Mouse (Mus musculus) right cerebral cortex, postnatal 25 days (tissue): Measurements from ENCODE around the gene Znrf2.
"Not testable (repeated sequence)": the region's sequence is repeated elsewhere in the genome, so short reads cannot be mapped to it uniquely, and the experiment has no call there.

Experiments used
- DNase-seq: peaks from one replicate; pipeline ENCODE4 v3.0.0; 2022

The Znrf2 gene

DNA sequence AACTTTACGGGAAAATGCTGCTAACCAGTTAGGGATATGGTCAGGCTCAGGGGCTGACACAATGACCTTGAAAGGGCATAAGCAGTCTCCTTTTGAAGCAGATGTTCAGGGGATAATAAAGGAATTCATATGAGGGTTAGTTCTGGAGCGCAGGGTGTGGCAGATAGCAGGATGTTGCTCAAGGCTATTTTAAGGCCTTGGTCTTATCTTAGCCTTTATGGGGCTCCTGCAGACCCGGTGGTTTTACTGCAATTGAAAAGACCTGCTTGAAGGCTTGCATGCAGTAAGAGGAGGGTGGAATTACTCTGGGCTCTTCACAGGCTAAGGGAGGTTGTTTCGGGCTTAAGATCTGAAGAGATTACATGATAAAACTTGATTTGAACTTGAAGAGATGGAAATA, 35.1 kb downstream of the Znrf2 start:
- DNase-seq, result no peak

DNA sequence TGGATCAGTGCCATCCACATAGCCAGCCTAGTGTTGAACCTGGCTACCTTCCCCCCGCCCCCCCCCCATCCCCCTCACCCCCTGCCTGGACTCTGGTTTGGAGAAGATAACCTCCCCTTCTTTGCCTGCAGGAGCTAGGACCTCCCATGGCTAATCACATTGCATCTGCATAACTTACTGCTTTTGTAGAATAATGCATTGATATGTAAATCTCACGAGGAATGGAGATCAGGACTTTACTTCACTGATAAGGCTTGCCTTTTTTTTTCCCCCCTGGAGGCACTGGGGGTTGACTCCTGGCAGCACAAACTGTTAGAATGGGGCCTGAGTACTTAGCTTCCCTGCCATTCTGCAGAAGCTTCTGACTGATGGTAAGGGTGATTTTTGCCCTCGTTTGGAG, 36.0 kb downstream of the Znrf2 start:
- no peak for DNase-seq

DNA sequence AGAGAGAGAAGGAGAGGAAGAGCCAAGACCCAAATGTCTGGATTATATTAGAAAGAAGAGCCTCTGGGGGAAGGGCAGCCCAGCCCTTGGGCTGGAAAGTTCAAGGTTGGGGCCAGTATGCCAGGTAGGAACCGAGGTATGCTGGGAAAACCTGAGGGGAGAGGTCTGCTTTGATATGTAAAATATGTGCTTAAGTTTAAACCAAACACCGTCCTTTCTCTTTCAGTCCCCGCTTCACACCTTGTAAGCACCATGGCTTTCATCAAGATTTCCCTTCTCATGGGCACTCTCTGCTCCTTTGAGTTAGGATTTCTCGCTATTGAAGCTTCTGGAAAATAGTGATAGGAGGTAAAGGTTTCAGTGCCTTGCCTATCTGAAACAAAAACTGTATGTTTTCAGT, 38.1 kb downstream of the Znrf2 start:
- DNase-seq, result no peak

DNA sequence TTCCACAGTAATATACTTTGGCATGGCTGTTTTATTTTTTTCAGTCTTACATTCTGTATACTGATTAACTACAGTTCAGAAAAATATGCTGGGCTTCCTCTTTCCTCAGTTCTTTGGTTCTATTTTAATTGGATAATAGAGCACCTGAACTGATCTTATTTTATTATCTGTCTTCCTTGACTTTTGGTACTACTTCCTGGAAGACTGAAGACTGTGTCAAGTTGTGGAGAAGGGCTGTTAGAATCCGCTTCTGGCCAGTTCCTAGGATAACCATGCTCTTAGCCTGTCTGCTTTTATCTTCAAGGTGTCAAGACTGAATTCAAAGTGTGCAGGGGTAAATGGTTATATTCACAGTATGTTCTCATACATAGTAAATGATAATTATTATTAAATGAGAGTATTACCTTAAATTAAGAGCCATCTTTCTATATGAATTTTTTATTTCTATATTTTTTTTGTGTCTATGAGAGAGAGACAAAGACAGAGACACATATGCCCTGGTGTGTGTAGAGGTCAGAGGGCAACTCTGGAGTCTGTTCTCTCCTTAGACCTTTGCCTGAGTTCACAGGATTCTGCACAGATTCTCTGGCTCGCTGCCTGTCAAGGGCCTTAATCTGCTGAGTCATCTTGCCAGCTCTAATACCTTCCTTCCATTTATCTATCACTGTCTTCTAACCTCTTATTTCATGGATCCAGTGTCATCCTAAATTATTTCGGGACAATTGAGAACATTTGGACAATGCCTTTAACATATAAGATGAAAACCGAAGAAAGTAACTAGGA, 39.3 kb downstream of the Znrf2 start:
- no peak for DNase-seq

DNA sequence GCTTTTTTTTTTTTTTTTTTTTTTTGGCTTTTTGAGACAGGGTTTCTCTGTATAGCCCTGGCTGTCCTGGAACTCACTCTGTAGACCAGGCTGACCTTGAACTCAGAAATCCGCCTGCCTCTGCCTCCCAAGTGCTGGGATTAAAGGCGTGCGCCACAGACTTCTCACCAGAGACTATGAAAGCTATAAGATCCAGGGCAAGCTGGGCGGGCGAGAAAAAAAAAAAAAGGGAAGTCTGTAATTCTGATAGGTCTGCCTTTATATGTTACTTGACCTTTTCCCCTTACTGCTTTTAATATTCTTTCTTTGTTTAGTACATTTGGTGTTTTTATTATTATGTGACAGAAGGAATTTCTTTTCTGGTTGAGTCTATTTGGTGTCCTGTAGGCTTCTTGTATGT, 42.4 kb downstream of the Znrf2 start:
- not testable (repeated sequence) for DNase-seq

DNA sequence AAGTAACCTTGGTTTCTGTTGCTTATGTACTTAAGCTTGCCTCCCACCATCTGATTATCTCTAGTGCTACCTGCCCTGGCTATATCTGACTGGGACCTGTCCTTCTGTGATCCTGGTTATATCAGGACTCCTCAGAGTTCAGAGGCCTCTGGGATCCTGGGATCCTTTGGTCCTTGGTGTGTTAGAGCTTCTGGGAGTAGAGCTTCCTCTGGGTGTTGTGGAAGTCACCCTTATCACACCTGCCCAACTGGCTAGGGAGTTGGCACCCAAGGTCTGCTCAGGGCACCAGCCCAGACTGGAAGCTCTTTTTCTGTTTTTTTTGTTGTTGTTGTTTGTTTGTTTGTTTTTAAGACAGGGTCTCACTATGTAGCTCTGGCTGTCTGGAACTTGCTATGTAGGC, 43.5 kb downstream of the Znrf2 start:
- no peak for DNase-seq

DNA sequence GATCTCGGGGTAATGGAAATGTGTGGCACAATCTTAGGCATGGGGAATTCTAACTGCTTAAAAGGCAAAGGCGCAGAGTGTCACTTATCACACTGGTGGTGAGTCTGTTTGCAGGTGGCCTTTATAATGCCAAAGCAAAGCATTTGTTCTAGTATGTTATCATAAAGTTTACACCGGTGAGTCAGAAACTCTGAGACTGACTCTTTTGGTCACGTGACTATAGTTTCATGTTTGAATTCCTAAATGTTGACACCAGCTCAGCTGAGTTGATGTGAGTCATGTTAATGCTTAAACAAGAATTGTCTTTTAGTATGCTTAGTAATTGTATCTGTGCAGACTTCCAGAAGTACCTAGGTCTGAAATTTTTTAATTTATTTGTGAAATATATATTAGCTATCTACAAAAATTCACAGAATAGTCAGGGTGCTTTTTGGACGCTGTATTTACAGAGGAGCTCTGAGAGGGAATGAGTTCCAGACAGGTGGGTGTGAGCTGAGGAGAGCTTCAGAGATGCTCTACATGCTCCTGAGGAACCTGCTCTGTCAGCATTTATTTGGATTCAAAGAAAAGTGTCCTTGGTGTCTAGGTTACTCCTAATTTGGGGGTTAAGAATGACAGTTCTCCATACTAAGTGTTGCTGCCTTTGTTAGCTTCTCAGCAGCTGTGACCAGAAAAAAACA, 50.2 kb downstream of the Znrf2 start:
- DNase-seq, result no peak

DNA sequence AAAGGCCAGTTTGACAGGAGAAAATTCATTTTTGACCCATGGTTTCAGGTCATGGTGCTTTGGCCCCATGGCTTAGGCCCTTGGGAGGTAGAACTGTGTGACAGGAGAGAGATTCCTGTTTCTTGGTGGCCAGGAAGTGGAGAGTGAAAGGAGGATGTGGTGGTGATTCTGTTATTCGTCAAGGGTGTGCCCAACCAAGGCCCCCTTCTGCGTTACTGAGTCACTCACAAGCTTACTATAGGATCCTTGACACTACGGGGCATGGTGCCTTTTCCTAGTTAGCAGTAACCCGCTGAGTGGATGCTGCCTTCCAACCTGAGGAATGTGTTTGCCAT, 50.7 kb downstream of the Znrf2 start:
- DNase-seq, result no peak

DNA sequence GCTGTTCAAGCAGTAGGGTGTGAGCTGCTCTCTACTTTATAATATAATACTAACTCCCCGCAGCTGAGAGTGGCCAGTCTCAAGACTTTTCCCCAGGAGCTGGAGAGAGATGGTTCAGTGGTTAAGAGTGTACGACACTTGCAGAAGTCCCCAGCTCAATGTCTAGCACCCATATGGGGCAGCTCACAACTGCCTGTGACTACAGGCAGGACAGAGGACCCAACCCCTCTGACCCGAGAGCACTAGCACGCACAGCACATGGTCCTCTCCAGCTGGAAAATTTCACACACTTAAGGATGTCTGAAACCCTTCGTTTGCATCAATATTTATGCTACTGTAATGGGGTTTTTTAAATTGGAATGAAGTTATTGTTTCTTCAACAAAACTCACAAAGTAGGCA, 56.3 kb downstream of the Znrf2 start:
- DNase-seq, result no peak

DNA sequence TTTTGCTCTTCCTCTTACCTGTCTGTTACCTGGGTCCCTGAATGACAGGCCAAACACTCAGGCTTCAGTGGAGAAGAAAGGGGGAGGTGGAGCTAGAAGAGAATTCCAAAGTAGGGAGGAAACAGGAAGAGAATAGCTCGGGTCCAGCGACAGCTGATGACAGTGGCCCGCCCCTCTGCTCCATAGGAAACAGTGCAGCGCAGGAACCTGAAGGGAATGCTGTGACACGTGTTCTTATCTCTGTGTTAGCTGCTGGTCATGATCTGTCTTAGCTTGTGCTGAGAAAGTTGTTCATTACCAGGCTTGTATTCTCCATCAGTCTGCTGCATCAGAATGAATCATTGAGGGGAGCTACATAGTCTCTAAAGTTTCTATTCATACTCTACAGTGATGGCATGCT, 60.1 kb downstream of the Znrf2 start:
- no peak for DNase-seq

DNA sequence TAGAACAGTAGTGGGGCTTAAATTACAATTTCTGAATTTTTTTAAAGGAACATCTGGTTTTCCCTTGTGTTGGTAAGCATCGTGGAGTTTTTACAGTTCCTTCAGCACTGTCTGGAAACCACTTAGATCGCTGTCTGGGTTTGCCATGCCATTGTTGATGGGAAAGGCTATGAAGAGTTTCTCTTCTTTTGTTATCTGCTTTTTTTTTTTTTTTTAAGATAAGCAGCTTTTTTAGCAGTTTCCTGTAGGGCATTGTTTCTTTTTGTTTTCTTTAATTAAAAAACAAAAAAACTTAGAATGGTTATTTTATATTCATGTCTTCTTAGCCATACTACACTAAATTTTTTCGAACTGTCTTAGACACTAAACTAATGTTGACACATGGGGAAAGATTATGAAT, 60.9 kb downstream of the Znrf2 start:
- DNase-seq, result no peak

DNA sequence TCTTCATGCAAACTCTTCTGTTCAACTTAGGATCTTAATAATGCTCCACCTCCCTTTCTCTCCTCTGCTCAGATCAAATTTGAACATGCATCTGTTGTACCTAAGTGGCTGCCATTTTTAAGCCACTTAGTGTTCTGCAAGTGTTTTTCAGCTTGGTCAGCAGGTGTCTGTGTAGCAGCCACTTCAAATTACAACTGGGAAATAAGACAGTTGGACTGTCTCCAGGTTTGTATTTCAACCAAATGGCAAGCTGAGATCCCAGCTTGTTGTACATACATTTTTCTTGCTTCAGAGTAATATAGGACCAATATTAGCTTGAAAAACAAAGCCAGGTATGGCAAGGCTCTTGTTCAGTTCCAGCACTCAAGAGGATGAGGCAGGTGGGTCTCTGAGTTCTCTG, 61.8 kb downstream of the Znrf2 start:
- no peak for DNase-seq

DNA sequence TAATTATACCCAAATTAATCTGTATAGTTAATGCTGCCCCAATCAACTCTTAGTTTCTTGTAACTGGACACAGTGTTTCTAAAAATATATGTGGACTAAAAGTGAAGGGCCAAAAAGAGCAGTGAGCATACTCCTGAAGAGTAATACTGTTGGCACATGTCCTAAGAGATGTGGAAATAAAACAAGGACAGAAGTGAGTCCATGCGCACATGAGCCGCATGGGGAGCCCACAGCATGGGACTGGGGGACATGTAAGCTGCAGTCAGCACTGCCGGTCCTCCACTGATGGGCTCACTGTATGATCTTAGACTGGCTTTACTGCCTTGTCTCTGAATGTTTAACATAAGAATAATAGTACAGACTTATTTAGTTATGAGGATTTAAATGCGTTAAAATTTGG, 63.4 kb downstream of the Znrf2 start:
- no peak for DNase-seq

DNA sequence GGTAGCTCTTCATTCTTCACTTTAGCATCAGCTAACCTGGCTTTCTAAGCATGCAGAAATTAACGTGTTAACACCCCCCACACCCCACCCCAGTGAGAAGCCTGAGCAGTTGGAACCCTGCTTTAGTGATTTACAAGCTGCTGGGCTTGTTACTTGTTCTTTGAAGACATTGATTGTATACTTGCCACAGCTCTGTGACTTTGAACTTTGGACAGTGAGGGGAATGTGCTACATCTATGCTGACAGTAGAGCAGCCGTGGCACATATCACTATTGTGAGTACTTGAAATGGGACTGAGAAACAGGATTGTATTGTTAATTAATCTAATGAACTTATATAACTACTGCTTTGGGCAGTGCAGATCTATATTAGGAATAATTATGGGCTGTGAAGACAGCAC, 66.7 kb downstream of the Znrf2 start:
- no peak for DNase-seq

DNA sequence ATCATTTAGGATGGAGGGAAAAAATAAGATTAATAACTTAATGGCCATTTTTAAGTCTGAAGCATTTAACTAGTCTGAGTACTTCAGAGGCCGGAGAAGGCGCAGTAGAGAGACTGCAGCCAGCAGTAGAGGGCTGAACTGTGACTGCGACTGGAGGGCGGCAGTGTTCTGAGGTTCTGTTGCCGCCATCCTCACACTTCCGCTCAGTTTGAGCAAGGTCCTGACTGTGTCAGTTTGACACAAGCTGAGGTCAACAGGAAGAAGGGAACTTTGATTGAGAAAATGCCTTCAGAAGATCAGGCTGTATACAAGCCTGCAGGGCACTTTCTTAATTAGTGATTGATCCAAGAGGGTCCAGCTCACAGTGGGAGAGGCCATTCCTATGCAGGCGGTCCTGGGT, 69.5 kb downstream of the Znrf2 start:
- DNase-seq, result no peak

DNA sequence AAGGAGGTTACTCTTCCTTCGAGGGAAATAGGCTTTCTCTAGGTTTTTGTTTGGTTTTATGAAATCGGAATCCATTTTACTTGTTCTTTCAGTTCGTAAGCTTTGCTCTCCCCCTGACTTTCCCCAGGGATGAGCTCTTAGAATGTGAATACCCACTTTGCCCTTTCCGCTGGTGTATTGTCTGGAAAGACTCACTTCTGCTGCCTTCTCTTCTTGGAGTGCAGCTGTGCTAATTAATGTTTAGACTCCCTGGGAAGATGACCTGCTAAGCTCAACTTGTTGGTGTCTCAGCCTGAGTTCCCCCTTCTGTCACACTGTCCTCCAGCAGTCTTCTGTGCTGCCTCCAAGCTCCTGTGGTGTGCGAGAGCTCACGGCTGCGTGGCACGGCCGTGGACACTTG, 73.5 kb downstream of the Znrf2 start:
- DNase-seq, result no peak

DNA sequence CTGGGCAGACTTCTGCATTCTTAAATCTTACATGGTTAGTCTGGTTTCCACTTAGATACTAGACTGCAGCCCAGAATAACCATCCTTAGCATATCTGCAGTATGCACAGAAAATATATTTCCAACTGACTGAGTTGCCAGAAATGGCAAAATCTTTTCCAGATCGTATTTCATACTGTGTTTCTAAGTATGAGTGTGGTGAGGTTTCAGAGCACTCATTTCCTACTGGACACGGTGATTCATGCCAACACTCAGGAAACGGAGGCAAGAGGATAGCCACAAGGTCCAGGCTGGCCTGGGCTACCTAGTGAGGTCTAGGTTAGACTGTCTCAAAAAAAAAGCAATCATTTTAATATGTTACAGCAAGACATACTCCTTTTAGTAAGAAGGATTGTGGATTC, 74.7 kb downstream of the Znrf2 start:
- DNase-seq, result no peak

DNA sequence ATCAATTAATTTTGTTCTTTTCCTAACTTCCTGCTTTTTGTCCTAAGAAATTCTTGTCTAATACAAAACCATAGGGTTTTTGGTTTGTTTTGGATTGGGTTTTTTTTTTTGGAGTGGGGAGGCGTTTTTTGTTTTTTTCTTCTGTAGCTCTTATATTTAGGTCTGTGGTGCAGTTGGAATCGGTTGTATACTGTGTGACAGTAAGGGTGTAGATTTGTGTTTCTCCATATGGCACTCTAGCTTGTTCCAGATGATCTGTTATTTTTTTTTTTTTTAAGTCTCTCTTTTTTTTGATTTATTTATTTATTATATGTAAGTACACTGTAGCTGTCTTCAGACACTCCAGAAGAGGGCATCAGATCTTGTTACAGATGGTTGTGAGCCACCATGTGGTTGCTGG, 83.5 kb downstream of the Znrf2 start:
- no peak for DNase-seq

DNA sequence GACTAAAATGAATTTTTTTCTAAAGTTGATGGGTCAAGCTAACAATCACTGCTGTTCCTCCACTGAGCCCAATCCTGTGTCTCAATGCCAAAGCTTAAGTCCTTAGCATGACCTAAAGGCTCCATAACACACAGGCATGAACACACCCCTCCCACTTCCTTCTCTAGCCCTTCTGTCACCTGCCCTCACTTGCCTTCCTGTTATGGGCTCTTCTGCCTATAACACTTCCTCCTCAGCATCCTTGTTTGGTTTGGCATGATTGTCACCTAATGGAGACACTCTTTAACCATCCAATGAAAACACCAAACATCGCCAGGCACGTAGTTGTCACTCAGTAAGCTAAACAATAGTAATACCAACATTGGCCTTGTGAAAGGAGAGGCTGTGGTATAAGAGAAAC, 85.8 kb downstream of the Znrf2 start:
- DNase-seq, result no peak

DNA sequence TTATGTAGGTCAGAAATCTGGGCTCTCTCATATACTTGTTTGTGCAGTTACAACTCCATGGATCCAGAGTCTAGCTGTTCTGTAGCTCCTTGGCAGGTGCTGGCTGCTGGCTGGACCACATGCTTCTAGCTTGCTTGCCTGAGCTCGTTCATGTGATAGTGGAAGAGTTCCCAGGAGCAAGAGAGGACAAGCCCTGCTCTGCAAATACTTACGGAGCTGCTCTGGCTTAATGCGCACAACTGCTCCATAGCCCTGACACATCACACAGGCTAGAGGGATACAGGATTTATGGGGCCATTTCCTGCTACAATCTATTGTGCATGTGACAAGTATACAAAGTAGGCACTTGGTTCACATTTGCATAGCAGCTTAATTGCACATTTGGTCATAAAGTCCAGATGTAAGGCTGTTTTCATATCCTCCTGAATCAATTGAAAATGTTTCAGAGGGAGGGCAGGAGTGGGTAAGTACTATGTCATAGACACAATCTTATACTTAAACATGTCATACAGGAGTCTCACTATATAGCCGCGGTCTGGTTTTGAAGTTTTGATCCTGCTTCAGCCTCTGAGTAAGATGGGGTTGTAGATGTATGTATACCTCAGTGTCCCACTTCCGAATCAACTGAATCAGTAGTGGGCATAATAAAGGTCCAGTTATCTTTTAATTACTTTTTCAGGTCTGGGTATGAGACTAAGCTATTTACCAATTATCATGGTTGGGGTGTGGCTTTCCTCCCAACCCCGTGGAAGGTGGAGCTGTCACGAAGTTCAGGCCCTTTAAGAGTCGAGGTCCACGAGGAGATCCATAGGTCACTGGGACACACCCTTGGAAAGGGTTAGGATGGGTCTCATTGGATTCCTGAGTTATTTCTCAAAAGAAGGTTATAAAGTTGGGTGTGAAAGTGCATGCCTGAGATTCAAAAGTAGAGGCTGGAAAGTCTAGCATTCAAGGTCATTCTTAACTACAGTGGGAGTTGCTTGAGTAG, 89.6 kb downstream of the Znrf2 start:
- no peak for DNase-seq

DNA sequence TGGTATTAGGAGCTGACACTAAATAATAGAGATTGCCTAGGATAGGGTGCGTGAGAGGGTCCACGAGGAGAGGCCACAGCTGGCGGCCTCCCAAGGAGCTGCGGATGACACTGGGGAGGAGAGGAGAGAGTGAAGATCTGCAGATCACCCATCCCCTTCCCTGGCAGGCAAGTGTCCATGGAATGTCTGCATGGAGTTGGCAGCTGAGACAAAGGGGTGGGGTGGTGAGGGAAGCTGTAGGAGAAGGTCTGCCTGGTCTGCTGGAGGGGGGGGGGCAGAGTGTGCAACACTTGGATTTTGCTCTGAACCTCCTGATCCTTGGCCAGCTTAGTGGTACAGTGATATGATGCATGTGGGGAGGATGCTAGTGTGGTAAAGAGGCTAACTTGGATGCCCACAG, 98.3 kb downstream of the Znrf2 start:
- no peak for DNase-seq

DNA sequence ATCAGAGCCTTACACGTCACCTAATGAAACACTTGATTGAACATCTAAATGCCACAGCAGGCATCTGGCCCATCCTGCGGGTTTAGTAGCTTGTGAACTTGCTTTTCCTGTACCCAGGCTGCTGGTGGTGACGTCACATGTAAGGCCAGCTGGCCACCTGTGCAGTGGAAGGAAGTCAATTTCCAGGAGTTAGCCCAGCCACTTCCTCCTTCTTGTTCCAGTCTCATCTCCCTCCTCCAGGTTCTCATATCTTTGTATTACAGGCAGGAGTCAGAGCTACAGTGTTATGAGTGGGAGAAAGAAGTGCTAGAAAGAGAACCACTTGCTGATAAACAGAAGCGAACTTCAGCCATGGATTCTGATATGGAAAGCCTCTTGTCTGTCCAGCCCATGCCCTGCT, 99.4 kb downstream of the Znrf2 start:
- DNase-seq, result no peak

DNA sequence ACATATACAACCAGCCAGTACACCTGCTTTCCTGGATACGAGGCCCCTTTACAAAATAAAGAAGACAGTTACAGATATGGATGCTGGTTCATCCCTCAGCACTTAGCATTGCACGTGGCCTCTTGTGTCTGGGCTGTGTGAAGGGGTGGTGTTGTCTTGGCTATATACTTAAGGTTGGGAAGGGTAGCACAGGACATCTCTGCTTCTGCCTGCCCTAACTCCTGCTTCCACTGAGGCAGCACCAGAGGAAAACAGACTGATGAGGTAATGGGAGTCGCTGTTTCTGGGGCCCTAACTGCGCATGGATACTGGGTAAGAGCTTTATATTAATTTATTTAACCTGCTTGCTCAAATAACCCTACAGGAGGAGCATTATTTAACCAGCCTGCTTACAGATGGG, 100.2 kb downstream of the Znrf2 start:
- no peak for DNase-seq

DNA sequence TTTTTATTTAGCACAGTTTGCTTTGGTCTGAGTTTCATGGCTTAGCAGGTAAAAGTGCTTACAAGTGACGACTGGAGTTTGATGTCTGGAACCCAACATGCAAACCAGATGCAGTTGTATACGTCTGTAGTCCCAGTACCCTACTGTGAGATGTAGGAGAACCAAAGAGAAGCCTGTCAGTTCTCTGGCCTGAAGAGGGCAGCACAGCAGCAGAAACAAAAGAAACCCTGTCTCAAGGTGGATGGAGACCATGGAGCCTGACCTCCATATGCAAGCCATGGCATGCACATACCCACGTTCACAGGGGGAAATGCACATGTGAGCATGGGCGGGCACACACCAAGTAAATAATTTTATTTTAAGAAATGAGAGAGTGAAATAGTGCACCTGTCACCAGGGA, 100.8 kb downstream of the Znrf2 start:
- DNase-seq, result no peak
